Mouse (Mus musculus) CD4-positive, CD25-positive, alpha-beta regulatory T cell, adult 9 weeks (primary cell): ENCODE results near the gene Plcb3. TPM values are rescaled to one million over a fixed set of nuclear protein-coding genes. Genes with fewer than 3 reads are reported as not detected.

Experiments used
- polyA plus RNA-seq: library from polyadenylated mRNA; unstranded; fragments of 100-300 nt; shearing (Covaris generic); gene quantifications from one replicate; pipeline ENCODE4 v1.2.1, GENCODE M21; 2017

Gene Plcb3
- 7.2 TPM for polyA plus RNA-seq

DNA sequence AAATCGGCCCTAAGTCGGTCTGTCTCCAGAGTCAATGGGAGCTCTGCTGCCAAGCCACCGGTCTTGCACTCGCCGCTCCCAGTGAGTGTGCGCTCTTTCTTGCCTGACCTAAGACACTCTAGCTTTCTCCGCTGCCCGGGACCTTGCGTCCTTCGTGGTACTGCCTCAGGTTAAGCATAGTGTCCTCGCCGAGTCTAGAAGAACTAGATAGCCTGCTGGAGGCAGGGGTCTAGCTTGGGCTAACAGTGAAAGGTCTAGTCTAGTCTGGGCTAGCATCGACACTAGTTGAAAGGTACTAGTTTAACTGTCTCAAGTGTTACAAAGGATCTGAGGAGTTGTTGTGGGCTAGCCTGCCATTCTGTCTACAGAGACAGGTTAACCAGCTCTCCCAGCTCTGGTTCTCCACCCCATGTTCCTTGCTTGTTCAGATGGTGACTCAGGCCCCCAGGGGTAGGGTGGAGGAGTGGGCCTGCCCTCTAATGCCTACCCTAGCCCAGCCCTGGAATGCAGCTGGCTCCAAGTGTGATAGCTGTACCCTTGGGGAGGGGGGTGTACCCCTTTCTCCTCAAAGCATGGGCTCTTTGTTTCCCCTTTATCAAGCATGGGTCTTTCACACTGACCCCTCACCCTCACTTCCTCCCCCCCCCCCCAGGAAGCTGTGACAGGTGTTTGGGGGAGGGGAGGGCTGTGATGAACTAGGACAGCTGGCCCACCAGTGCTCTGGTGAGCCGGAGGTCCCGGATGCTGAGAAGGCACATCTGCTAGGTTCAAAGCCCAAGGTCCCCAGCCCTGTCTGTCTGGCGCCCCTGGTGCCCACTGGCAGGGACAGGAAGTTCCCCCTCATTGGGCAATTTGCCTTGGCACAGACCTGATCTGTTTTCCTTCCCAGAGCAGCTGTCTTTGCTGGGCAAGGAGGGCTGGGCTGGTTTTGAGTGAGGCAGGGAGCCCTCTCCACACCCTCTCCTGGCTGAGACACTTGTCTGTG is at the start of gene Plcb3:
TSS of gene Plcb3 (minus strand) at position 934 of the 985 bp plus-strand sequence.

DNA sequence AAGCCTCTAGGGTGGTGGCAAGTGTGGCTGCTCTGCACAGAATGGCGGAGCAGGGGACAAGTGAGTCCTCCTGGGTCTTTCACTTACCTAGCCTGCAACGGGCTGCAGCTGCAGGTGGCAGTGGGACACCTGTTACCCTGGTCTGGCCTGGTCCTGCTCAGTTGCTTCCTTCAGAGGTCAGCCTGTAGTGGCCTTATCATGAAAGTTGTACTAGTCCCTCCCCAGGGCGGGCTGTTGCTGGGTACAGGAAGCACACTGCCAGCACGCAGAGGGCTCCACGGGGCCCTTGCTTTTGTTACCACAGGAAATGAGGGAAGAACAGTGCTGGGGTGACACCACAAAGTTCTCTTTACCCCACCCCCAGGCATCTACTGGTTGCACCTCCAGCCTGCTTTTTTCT is 42.9 kb upstream of the Plcb3 start, which contains the start of gene Fermt3:
TSS of gene Fermt3 (minus strand) at position 279 of the 400 bp plus-strand sequence.

DNA sequence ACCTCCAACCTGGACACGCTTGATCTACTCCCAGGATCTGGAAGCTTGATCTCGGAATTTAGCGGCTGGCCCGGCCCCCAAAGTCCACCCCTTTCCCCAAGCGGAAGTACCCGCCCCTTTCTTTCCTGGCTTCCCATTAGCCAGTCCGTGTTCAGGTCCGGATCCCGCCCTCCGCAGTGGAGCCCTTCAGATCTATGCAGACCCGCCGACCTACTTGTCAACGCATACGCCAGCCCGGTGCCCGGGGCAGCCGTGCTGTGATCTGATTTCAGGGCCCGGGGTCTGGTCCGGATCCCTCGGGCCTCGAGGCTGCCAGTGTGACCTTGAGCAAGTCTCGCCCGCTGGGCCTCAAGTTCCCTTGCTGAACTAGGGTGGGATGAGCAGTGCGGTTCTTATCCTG is 19.7 kb upstream of the Plcb3 start, which contains the start of the genes Nudt22 and Trpt1:
TSS of gene Nudt22 (minus strand) at position 112 of the 400 bp plus-strand sequence.
TSS of gene Trpt1 (plus strand) at position 126 of the 400 bp plus-strand sequence.

DNA sequence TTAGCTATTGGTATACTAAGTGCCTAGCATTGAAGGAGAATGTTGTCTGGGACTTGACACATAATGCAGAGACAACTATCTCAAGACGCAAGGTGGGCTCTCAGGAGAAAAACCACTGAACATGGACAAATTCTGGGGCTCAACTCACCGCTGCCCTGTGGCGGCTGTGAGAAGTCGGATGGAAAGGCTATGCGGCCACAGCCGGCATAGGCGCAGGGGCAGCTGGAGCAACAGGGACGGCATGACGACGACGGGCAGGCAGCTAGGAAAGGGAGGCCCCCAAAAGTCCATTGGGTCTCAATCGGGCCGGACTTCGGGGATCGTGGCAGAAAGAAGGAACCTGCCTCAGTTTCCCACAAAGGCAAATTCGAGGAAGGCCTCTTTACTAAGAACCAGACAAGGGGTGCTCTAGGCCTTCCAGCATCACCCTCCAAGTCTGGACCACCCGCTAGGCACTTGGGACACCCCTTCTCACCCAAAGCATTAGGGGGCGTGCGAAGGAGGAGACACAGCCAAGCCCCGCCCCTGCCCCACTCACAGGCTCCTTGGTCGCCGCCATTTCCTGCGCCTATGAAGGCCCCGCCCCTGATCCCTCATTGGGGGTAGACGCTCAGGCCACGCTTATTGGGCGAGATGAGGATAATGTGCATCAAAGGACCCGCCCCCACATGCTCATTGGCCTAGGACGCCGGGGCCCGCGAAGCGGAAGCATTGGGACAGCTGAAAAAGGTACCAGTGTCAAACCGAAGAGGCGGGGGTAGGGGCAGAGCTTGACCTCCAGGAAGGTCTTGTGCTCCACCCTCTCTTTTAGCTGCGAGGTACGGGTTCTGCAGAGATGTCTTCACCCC is 16.0 kb upstream of the Plcb3 start, which contains the start of gene Dnajc4:
TSS of gene Dnajc4 (minus strand) at position 562 of the 848 bp plus-strand sequence.

DNA sequence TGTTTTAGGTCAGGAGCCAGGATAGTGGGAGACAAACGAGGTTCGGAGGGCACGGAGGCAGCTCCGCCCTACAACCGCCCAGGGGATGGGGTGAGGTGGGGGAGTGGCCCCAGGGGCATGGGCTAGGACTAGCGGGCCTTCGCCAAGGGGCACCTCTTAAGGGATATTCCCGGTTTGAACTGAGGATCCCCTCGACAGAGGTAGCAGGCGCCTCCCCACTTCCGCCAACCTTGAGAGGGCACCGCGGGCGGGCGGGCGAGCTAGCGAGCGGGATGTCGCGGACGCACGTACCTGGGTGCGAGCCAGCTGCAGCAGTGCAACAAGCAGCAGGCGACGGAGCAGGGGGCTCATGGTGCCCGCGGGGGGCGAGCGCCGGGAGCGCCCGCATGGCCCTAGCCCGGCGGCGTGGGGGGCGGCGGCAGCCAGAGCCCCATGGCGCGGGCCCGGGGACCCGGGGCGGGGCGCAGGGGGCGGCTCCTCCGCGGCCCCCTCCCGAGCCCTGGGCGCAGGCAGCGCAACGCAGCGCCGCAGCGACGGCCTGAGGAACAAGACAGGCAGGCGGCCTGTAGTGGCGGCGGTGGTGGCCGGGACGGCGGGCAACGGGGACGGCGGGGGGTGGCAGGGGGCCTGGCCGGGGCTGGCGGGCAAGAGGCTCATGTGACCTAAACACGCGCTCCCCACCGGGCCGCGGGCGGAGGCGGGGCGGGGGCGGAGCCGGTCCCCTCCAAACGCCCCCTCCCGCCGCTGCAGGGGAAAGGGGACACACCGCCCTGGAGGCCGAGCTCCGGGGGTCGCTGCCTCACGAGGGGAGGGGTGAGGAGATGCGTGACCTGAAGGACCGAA is 11.0 kb upstream of the Plcb3 start, which contains the start of gene Vegfb:
TSS of gene Vegfb (minus strand) at position 591 of the 843 bp plus-strand sequence.

DNA sequence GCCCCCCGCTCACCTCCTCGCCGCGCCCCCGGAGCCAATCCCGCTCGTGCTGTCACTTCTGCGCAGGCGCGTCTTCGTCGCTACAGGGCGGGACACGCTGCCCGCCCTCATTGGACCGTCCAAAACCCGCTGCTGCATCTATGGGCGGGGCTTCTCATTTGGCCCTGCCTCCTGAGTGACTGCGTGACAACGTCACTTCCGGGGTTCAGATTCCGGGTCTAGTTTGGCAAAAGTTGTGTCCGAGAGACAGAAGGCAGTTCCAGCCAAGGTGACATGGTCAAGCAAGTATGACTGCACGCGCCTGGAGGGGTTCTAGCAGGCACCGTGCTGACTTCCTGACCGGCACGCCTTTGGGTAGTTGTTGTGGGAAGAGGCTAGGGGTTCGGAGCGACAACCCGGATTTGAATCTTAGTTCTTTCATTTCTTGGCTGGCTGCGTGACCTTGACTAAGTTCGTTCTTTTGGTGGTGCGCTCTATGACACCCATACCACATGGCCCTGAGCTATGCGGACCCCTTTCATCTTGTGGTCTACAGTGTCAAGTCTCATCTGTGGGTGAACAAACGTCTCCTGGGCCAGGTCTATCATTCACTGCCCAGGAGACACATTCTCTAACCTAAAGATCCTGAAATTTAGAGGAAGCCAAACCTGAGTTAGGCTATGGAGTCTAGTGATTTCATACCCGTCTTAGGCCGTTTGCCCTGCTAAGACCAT is 4.3 kb upstream of the Plcb3 start, which contains the start of gene Fkbp2:
TSS of gene Fkbp2 (minus strand) at position 121 of the 713 bp plus-strand sequence.

DNA sequence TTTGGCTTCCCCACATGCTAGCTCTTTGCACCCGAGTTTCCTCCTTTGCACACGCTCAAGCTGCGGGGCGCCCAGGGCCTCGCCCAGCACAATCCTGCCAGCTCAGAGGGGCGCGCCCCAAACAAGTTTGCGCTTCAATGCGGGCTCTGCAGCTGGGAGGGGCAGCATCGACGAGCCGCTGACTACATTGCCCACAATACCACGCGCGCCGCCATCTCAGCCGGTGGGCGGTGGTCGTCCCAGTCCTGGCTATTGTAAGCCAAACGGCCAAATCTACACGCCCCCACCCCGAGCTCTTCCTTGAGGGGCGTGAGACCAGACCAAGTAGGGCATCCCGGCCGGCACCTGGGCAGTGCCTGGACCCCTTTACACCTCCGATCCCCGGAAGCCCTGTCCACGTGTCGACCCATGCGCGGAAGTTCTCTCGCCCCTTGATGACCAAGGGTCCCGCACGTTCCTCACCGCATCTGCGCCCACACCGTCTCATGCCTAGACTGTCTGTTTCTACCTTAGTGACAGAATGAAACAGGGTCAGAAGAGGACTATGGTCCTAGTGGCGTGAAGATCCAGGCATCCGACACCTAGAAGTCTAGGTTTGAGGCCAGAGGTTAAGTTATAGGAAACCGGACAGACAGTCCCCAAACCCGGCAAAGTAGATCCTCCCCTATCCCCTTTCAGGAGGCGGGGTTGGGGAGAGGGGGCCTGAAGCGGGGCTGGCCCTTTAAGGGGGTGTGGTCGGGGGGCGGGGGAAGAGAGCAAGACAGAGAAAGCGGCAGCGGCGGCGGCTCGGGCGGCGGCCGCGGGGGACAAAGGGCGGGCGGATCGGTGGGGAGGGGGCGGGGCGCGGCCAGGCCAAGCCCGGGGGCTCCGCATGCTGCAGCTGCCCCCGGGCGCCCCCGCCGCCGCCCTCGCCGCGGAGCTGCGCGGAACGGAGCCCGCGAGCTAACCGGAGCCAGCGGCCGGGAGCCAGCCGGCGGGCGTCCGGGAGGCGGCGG is 1.8 kb downstream of the Plcb3 start, which contains the start of gene Ppp1r14b:
TSS of gene Ppp1r14b (plus strand) at position 758 of the 995 bp plus-strand sequence.

DNA sequence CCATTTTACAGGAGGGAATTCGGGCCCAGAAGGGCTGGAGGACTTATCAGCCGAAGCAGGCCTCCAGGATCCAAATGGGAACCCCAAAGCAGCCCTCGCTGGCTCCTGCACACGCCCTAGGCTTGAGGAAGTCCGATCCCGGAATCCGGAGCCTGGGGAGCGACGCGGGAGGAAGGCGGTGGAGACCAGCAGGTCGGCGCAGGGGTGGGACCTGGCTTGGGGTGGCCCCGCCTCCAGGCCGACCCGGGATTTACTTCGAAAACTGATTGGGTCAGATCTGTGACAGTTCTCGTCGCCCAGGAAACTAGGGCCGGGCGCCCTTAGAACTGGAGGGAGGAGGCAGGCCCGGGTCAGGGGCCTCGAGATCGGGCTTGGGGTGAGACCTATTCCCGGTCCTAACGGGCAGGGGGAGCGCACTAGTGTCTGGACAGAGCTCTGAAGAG is 34.0 kb downstream of the Plcb3 start, which contains the start of gene Gpr137:
TSS of gene Gpr137 (minus strand) at position 232 of the 443 bp plus-strand sequence.

DNA sequence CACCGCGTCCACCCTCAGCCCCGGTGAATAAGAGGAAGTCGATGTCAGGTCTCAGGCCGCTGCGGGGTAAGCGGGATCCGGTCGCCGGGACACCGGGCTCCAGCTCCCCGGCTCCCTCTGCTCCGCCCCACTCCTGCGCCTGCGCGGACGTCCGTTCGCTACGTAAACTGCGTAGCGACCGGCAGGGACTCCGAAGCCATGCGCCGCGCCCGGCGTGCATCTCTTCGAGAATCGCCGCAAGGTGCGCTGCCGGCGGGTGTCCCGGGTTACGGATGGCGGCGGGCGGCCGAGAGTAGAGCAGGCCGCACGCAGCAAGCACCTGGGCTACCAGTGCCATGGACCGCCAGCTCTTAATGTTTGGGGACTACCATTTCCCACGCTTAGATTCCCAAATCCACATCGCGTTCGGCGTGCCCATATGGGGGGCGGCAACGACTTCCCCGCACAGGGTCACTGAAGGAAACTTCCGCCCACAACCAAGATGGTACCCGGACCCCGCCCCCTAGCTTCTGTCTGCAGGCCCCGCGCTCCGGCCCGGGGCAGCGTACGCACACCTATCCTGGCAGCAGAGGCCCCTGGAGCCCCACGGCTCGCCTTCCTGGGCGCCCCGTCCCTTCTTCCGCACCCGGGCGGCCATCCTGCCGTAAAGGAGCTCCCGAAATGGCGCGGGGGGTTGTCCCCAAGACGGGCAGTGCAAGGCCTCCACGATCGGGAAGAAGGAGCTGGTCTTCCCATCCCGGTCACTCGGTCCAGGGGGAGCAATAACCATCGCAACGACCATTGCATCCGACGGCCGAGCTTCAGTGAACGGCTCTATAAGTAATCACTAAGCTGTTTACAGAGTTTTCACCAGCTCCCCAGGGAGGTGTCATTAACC is 34.7 kb downstream of the Plcb3 start, which contains the start of gene Bad:
TSS of gene Bad (plus strand) at position 490 of the 877 bp plus-strand sequence.

DNA sequence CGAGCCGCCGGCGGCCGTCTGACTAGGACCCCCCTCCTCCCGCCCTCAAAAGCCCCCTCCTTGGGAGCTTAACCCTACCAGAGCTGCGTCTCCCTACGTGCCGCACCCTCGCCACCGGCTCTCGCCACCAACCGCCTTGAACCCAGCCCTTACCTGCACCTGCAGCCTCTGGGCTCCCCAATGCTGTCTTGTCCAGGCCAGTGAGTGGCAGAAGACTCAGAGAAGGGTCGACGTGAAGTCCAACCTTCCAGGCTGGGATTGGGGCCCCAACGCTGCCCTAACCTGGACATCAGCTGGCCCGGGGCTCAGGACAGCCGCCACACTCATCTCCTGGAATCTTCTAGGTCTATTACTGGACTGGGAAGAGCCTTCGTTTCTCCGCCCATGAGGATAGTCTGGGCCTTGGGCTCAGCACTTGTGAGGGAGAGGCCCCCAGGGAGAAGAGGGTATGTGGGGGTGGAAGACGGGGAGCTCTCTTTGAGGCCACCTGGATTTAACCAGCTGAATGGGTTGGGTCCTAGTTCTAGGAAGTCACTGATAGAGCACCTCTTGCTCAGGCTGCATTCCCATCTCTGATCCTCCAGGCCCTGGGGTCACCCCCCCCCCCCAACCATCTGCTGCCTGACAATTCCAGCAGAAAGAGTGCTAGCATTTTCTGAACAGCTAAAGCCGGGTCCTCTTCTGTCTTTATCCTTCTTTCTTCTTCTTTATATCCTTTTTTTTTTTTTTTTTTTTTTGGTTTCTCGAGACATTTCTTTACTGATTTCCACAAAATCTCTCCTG is 41.9 kb downstream of the Plcb3 start, which contains the start of gene Kcnk4:
TSS of gene Kcnk4 (minus strand) at position 321 of the 783 bp plus-strand sequence.

DNA sequence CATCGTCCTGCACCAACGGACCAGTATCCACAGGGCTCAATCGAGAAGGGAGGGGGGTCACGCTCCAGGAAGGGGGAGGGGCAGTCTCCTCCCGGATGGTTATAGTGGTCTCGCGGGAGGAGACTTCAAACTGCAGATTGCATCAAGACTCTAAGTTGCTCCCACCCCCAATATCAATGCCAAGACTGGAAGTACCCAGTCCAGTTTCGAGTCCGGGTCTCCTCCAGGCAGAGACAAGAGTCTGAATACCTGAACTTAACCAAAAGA is 51.0 kb downstream of the Plcb3 start, which contains the start of gene Catsperz:
TSS of gene Catsperz (minus strand) at position 74 of the 267 bp plus-strand sequence.

DNA sequence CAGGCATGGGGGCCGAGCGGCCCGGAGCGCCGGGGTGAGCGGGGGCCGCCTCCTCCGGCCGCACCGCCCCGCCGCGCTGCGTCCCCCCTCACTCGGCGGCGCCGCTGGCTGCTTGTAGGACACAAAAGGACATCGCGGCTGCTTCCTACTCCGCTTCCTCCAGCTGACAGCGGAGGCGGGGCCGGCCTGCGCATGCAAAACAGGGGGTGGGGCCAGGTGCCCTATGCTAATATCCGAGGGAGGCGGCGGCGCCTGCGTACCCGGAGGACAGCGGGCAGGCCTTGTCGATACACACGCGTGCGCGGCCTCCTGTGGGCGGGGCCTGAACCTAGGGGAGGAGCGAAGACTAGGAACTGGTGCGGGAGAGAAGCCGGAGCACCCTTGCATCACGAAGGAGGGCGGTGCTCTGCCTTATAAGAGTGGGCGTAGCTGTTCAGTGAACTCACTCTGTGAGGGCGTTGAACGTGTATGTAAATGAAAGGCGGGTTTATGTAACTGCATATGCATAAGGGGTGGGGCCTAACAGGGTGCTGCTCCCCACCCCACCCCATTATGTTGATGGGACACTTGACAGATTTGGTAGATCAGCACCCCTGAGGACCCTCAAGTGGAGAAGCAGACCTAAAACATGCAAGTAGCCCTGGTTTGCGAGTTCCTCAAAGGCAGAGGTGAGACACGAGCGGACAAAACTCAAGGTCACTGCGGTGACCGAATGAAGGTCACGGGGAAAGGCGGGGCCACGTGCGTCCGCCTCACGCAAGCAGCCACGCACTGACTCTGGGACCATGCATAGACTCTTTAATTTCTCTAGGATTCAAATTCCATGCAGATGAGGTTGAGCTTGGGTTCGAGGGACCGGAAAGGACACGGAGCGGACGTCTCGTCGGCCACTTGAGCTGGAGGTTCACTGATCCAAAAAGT is 54.4 kb downstream of the Plcb3 start, which contains the start of gene Esrra:
TSS of gene Esrra (minus strand) at position 167 of the 921 bp plus-strand sequence.

DNA sequence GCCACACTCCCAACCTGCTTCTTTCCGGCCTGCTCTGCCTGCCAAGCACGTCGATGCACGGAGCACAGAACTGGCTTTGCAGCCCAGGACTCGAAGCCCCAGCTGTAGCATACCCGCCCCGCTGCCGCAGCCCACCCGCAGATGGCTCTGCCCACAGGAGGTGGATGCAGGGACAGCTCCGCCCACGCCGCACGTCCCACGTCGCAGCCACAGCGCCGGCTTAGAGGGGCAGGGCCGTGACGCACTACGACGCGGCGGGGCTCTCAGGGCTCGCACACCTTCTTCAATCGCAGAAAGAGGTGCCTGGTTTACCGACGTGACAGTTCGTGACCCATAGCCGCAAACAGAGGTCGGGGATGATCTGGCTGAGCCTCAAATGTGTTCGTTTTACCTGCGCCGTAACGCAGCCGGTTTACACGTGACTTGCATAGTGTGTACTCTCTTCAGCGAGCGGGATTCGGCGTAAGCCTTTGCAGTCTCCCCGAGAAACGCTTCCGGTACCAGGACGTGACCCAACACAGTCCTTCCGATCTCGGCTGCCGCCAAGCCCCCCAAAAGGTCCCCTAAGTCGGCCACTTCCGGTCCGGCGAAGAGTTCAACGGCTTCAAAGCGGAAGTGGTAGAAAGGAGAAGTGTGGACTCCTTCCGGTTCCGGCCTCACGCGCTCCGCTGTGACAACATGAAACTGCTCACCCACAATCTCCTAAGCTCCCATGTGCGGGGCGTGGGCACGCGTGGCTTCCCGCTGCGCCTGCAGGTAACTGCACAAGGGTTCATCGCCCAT is 66.6 kb downstream of the Plcb3 start, which contains the start of the genes Trmt112 and Prdx5:
TSS of gene Trmt112 (plus strand) at position 192 of the 783 bp plus-strand sequence.
TSS of gene Prdx5 (minus strand) at position 600 of the 783 bp plus-strand sequence.

